Mouse (Mus musculus) kidney, adult 2 months (tissue): ENCODE measurements around the gene 4921507P07Rik. TPM values are rescaled to one million over a fixed set of nuclear protein-coding genes. Genes with fewer than 3 reads are reported as not detected.

Experiments used
- DNase-seq: peaks from one replicate; pipeline ENCODE4 v3.0.0; 2021
- H3K27ac ChIP-seq: fragments of 200-500 bp; 2 replicates; pipeline ENCODE4 v1.5.1; 2012; ENCODE audit warnings: low read depth, low read length, control low read depth, inconsistent platforms; ENCODE audit not compliant: insufficient read depth
- H3K27me3 ChIP-seq: fragments of 200-500 bp; replicated peaks from 2 replicates; pipeline ENCODE4 v1.6.1; 2012; ENCODE audit warnings: mild to moderate bottlenecking, moderate library complexity, low read length, inconsistent platforms; ENCODE audit not compliant: control insufficient read depth, insufficient read depth
- H3K36me3 ChIP-seq: fragments of 200-500 bp; 2 replicates; pipeline ENCODE4 v1.6.1; 2012; ENCODE audit warnings: mild to moderate bottlenecking, moderate library complexity, low read length, inconsistent platforms; ENCODE audit not compliant: control insufficient read depth, insufficient read depth
- H3K4me1 ChIP-seq: fragments of 200-500 bp; 2 replicates; pipeline ENCODE4 v1.6.1; 2011; ENCODE audit warnings: low read length; ENCODE audit not compliant: control insufficient read depth, insufficient read depth
- H3K4me3 ChIP-seq: fragments of 200-500 bp; 2 replicates; pipeline ENCODE4 v1.5.1; 2011; ENCODE audit warnings: mild to moderate bottlenecking, low read depth, low read length, control low read depth; ENCODE audit not compliant: insufficient read depth
- CTCF ChIP-seq: fragments of 200-500 bp; conservative IDR thresholded peaks from 2 replicates; pipeline ENCODE4 v1.5.1; 2011; ENCODE audit warnings: low read depth, mild to moderate bottlenecking, control low read depth, low read length, moderate library complexity, mixed read lengths; ENCODE audit not compliant: insufficient read depth, insufficient read length
- POLR2A ChIP-seq: fragments of 200-500 bp; IDR thresholded peaks from one replicate; pipeline ENCODE4 v1.6.1; 2011; ENCODE audit warnings: low read depth, low read length, control low read depth
- WGBS: fragments of 180-500 bp; shearing (Covaris S2); methylation state at CpG from one replicate; pipeline ENCODE4 v1.1.7; 2018; 5-methylcytosine and 5-hydroxymethylcytosine counted together
- polyA plus RNA-seq: library from polyadenylated mRNA; depleted of rRNA; stranded (reverse); fragments of >200 nt; gene quantifications from 2 replicates; pipeline ENCODE4 v1.2.3, GENCODE M21; 2012

4921507P07Rik gene
- polyA plus RNA-seq, 1 experiment: 0.33 TPM

DNA sequence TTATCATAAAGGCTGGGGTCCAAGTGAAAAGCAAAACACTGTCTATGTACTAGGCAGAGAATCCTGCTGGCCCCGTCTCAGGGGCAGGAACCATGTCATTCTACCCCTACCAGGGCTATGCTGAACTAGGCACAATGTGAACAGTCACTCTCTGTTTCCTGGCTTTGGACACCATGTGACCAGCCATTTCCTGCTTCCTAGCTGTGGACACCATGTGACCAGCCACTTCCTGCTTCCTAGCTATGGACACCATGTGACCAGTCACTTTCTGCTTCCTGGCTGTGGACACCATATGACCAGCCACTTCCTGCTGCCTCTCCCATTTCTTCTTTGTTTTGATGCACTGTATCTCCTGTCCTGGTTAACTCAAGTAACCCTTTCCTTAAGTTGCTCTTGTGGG is 53.9 kb downstream of the 4921507P07Rik start:
- Histone ChIP-seq H3K27me3 (no peaks in the 10 kb centered on the region), H3K4me3 (no peak overlapping the region), H3K36me3 (no peaks in the 10 kb centered on the region), H3K4me1 (no peaks in the 10 kb centered on the region), H3K27ac (no peak overlapping the region)
- no peak for TF ChIP-seq POLR2A
- TF ChIP-seq CTCF: no peak
- no peak for DNase-seq
- 97% methylated on average over 1 of the region's 1 CpGs for WGBS

GRCm38 (mm10) chr6:50539641-50540040 is 56.8 kb downstream of the 4921507P07Rik start:
- DNase-seq: no peak
- Histone ChIP-seq H3K4me1 (peaks cover 8% of the 10 kb centered on the region), H3K27ac (no peak overlapping the region), H3K4me3 (no peak overlapping the region), H3K27me3 (no peaks in the 10 kb centered on the region), H3K36me3 (no peaks in the 10 kb centered on the region)
- WGBS: 70% methylated on average over 1 of the region's 1 CpGs
- TF ChIP-seq POLR2A (no peak), CTCF (no peak)

DNA sequence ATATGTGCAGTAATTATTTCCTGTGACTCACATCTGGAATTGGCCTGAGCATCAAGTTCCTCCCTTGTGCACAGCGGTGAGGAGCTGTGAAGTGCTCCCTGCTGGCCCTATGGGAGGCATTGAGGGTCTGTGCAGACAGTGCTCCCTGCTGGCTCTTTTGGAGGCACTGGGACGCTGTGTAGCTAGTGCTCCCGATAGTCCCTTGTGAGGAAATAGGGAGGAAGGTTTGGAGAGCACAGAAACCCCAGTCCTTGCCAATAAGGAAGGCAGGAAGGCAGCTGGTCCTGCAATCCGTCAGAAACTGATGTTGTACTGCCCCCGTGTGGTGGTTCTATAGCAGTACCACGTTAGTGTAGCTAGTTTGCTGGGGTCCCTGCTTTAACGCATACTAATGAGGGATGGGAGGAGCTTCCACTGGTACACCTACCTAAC is 60.0 kb downstream of the 4921507P07Rik start:
- TF ChIP-seq CTCF (peak; percentile 94), POLR2A (no peak)

GRCm38 (mm10) chr6:50535346-50535745 is 61.1 kb downstream of the 4921507P07Rik start:
- 53% methylated on average over 3 of the region's 3 CpGs for WGBS
- H3K27ac ChIP-seq: peak overlapping the region; percentile 45; the same call in 1 of the 2 replicates

More for the DNA sequence above, 60.0 kb downstream of the 4921507P07Rik start:
- Histone ChIP-seq H3K27me3 (no peaks in the 10 kb centered on the region), H3K4me3 (no peak overlapping the region), H3K36me3 (no peaks in the 10 kb centered on the region), H3K4me1 (peaks cover 12% of the 10 kb centered on the region), H3K27ac (no peak overlapping the region)
- WGBS: 10% methylated on average over 7 of the region's 7 CpGs
- DNase-seq: peak; percentile 76

GRCm38 (mm10) chr6:50531920-50532319 is 64.5 kb downstream of the 4921507P07Rik start:
- Histone ChIP-seq H3K27ac (no peak overlapping the region; the same call in 1 of the 2 replicates), H3K36me3 (no peaks in the 10 kb centered on the region), H3K27me3 (no peaks in the 10 kb centered on the region), H3K4me1 (peaks cover 13% of the 10 kb centered on the region), H3K4me3 (no peak overlapping the region)
- TF ChIP-seq POLR2A (no peak), CTCF (no peak)
- 44% methylated on average over 8 of the region's 8 CpGs for WGBS
- peak; percentile 63 for DNase-seq

More at GRCm38 (mm10) chr6:50535346-50535745, 61.1 kb downstream of the 4921507P07Rik start:
- TF ChIP-seq POLR2A (no peak), CTCF (no peak)
- no peaks in the 10 kb centered on the region for H3K36me3 ChIP-seq
- peak; percentile 54 for DNase-seq
- H3K4me3 ChIP-seq: no peak overlapping the region
- H3K27me3 ChIP-seq: no peaks in the 10 kb centered on the region
- H3K4me1 ChIP-seq: peaks cover 12% of the 10 kb centered on the region

- DNase-seq: no peak
- H3K4me3 ChIP-seq: no peak overlapping the region
- 95% methylated on average over 3 of the region's 3 CpGs for WGBS
- no peak for TF ChIP-seq CTCF
- H3K27ac ChIP-seq: peak overlapping the region; percentile 12; the same call in 1 of the 2 replicates
- no peaks in the 10 kb centered on the region for H3K36me3 ChIP-seq
- H3K4me1 ChIP-seq: peaks cover 18% of the 10 kb centered on the region
- no peaks in the 10 kb centered on the region for H3K27me3 ChIP-seq
These were observed 65.4 kb downstream of the 4921507P07Rik start for GRCm38 (mm10) chr6:50531003-50531402.

GRCm38 (mm10) chr6:50529194-50529593 is 67.2 kb downstream of the 4921507P07Rik start:
- DNase-seq: peak; percentile 31
- H3K27me3 ChIP-seq: no peaks in the 10 kb centered on the region
- H3K4me3 ChIP-seq: no peak overlapping the region
- WGBS: 71% methylated on average over 11 of the region's 11 CpGs
- TF ChIP-seq POLR2A (no peak), CTCF (no peak)
- no peak overlapping the region for H3K27ac ChIP-seq
- no peaks in the 10 kb centered on the region for H3K36me3 ChIP-seq
- H3K4me1 ChIP-seq: peaks cover 13% of the 10 kb centered on the region; the same call in 1 of the 2 replicates

GRCm38 (mm10) chr6:50527416-50527815 is 69.0 kb downstream of the 4921507P07Rik start:
- DNase-seq: no peak
- H3K27ac ChIP-seq: no peak overlapping the region
- peaks cover 16% of the 10 kb centered on the region; the same call in 1 of the 2 replicates for H3K4me1 ChIP-seq
- no peak overlapping the region for H3K4me3 ChIP-seq
- WGBS: 89% methylated on average over 9 of the region's 9 CpGs
- no peak for TF ChIP-seq CTCF
- no peak for TF ChIP-seq POLR2A
- no peaks in the 10 kb centered on the region for H3K36me3 ChIP-seq
- no peaks in the 10 kb centered on the region for H3K27me3 ChIP-seq
